Mouse (Mus musculus): ENCODE data around the gene Aplp1. TPM values are rescaled to one million over a fixed set of nuclear protein-coding genes. Genes with fewer than 3 reads are reported as not detected.

The Aplp1 gene
- 0.37 TPM for total RNA-seq (2023)

DNA sequence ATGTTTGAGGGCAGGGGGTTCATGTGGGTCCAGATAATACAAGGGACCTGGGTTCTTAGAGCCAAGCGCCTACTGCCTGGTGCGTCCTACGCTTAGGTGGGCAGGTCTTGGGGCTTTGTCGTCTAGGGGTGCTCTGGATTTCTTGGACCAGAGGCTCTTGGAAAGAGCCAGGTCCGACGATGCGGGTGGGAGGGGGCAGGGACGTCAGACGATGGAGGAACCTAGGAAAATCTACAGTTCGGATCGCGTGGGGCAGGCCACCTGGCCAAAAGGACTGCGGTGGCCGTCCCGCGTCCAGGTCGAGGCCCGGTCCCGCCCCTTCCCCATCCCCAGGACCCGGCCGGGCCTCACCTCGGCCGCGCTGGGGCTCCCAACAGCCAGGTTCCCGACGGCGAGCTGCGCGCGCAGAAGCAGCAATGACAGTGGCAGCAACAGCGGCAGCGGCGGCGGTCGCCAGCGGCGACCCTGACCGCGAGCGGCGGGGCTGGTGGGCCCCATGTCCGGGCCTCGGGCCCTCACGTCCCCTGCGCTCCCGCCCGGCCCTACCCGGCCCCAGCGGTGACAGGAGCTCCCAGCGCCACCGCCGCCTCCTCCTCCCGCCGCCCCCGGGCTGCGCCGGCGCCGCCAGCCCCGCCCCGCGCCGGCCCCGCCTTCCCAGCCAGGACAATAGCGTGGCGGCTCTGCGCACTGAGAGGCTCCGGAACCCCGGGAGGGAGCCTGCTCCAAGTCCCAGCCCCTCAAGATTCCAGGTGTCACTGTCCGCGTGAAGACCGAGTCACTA lies at the start of gene Aplp1:
Gene Aplp1 (minus strand): TSS at position 565 of the 781 bp plus-strand sequence.

DNA sequence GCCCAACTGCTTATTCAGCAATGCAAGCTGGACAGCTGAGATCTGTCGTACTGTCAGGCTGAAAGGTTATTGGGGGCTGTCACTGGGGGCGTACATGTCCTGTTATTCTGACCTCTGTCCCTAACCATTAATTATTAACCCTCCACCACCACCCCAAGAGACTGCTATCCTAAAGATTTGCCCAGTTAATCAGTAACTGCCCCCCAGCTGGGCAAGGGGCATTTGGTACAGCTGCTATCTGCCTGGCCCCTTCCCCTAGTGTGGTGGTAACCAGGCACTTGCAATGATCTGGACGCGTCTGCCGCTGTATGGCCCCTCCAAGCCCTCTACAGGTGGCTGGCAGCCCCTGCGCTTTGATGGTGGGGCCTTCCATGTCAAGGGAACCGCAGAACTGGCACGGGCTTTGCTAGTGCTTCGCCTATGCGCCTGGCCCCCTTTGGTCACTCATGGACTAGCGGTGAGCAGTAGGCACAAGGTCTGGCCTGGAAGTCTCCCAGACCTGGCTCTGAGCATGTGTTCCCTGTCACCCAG lies 48.1 kb upstream of the Aplp1 start, which contains the start of gene Prodh2:
Gene Prodh2 (plus strand): TSS at position 222 of the 531 bp plus-strand sequence.

DNA sequence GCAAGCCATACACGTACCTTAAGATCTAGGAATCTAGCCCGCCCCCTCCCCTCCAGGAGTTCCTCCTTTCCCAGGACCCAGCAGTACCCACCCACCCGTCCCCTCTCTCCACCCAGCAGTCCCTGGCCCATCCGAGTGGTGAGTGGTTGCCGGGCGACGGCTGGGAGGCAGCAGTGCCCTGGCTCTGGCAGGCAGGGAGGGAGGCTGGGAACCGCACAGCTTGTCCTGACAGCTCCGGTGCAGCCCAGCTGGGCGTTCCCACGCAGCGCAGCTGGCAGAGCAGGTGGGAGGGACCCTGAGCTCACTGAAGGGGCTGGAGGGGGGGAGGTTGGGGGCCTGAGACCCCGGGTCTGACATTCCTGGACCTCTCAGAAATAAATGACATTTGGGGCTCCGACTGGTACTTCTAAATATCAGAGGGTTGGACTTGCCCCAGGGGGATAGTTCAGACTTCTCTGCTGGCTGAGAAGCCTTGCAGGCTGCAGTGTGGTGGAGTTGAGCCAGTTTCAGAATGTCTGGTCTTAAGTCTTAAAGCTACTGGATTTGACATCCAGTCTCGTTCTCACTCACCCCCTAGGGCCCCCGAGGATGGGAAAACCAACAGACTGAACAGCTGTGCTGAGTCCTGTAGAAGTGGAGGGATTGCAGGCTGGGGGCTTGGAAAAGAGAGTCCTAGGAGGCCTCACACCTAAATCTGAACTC lies 12.4 kb upstream of the Aplp1 start, which contains the start of the genes Kirrel2 and Nphs1:
Gene Kirrel2 (minus strand): TSS at position 62 of the 702 bp plus-strand sequence.
Gene Nphs1 (plus strand): TSS at position 687 of the 702 bp plus-strand sequence.

DNA sequence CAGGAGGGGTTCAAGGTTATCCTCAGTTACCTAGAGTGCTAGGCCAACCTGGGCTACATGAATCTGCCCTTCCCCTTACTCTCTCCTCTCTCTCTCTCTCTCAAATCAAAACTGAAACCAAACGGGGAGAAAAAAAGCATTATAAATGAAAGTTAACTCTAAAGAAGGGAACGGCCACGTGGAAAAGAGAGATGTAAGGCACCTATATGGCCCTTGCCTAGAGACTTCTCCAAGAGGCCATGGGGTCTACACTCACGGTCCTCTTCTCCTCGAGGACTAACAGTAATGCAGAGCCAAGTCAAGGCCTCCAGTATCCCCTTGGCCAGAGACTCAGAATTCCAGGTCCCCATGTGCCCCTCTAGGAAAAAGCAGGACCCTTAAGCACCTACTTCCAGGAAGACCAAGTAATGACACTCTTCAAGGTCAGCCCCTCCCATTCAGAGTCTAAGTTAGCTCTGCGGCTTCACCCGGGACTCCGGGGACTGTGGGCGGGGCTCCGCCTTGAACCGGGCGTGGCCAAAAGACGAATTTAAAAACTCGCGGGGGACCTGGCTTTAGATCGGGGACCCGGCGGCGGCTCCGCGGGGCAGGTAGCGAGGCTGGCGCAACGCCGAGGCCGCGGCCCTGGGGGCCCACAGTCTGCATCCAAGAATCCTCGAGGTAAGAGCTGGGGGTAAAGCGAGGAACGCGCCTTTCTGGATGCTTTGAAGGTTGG lies 24.0 kb downstream of the Aplp1 start, which contains the start of gene Nfkbid:
Gene Nfkbid (plus strand): TSS at position 558 of the 715 bp plus-strand sequence.

DNA sequence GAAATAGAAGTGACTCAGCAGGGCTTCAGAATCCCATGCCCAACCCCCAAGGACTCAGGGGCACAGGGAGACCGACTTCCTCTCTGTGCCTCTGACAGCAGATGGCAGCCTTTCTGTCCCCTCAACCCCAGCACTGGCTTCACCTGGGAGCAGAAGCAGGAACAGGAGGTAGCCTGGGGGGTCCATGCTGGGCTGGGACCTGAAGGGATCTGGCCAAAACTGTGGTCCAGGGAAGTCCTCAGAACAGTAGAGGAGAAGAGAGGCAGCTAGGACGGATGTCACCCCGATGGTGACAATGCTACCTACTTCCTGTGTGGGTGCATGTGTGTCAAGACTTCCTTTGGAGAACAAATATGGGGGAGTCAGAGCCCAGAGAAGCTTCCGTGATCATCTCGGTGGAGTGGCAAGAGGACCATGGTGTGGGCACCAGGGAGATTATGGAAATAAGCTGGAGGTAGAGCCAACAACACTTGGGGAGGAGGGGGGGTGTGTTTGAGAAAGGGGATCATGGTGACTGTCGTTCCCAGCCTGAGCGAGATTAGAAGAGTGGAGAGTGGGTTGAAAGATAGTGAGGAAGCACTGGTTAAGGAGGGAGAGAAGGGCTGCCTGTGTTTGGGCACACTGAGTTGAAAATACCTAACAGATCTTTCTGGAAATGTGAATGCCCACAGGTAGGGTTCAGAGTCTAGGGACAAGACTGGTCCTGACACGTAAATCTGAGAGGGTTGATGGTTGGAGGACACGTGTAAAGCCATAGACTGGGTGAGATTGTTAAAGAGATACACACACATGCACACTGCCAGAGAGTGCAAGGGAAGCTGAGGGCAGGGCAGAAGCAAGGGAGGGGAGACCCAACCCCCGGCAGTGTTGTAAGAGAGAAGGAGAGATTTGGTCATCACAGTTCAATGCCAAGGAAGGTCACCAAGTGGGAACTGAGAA lies 25.5 kb downstream of the Aplp1 start, which contains the start of gene Hcst:
Gene Hcst (minus strand): TSS at position 294 of the 939 bp plus-strand sequence.

DNA sequence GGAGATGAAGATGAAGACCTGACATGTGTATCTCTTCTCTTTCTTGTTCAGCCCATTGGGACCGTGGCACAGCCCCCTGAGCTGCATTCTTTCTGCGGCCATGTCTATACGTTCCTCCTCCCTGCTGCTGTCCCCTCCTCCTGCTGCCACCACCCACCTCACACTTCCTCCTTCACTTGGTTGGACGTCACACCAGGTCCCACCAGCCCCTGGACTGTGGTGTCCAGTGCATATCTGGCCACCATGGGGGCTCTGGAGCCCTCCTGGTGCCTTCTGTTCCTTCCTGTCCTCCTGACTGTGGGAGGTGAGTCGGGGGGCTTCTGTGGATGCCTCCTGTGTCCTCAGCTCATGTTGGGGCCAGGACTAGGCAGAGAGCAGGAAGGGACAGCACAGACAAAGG lies 31.7 kb downstream of the Aplp1 start, which contains the start of gene Tyrobp:
Gene Tyrobp (plus strand): TSS at position 165 of the 400 bp plus-strand sequence.

Other genes starting within 250 kb of the Aplp1 start
- gene Capns1, start 246.7 kb downstream of the Aplp1 start, total RNA-seq (2023): 114 TPM
- gene Polr2i, start 213.6 kb downstream of the Aplp1 start, total RNA-seq (2023): 27.1 TPM
- 22.8 TPM for gene Tbcb, start 213.3 kb downstream of the Aplp1 start, total RNA-seq (2023)
- not detected for gene Ovol3, start 209.8 kb downstream of the Aplp1 start, total RNA-seq (2023)
- gene Thap8, start 165.4 kb downstream of the Aplp1 start, total RNA-seq (2023): 1.4 TPM
- gene Wdr62, start 165.1 kb downstream of the Aplp1 start, total RNA-seq (2023): 5.0 TPM
- gene Clip3, start 153.8 kb downstream of the Aplp1 start, total RNA-seq (2023): not detected
- 39.5 TPM for gene Alkbh6, start 136.8 kb downstream of the Aplp1 start, total RNA-seq (2023)
- gene Syne4, start 130.7 kb downstream of the Aplp1 start, total RNA-seq (2023): 4.1 TPM
- gene E130208F15Rik, start 123.8 kb downstream of the Aplp1 start, total RNA-seq (2023): 2.1 TPM
- 6.2 TPM for gene Sdhaf1, start 121.6 kb downstream of the Aplp1 start, total RNA-seq (2023)
- gene Lrfn3, start 82.8 kb downstream of the Aplp1 start, total RNA-seq (2023): not detected
- gene Tyrobp, start 31.8 kb downstream of the Aplp1 start, total RNA-seq (2023): 21.2 TPM
- 181 TPM for gene Hcst, start 25.7 kb downstream of the Aplp1 start, total RNA-seq (2023)
- 60.6 TPM for gene Nfkbid, start 23.8 kb downstream of the Aplp1 start, total RNA-seq (2023)
- gene Kirrel2, start 12.2 kb upstream of the Aplp1 start, total RNA-seq (2023): not detected
- not detected for gene Nphs1, start 12.8 kb upstream of the Aplp1 start, total RNA-seq (2023)
- not detected for gene Prodh2, start 48.1 kb upstream of the Aplp1 start, total RNA-seq (2023)
- gene Arhgap33, start 89.5 kb upstream of the Aplp1 start, total RNA-seq (2023): 7.0 TPM
- 4.1 TPM for gene Hspb6, start 106.6 kb upstream of the Aplp1 start, total RNA-seq (2023)
- gene Proser3, start 106.8 kb upstream of the Aplp1 start, total RNA-seq (2023): 11.5 TPM
- gene Lin37, start 114.3 kb upstream of the Aplp1 start, total RNA-seq (2023): 39.9 TPM
- 77.5 TPM for gene U2af1l4, start 117.8 kb upstream of the Aplp1 start, total RNA-seq (2023)
- 30.1 TPM for gene Gm49396, start 117.8 kb upstream of the Aplp1 start, total RNA-seq (2023)
- gene Psenen, start 118.1 kb upstream of the Aplp1 start, total RNA-seq (2023): 104 TPM
- gene Igflr1, start 119.9 kb upstream of the Aplp1 start, total RNA-seq (2023): 48.2 TPM
- gene Kmt2b, start 143.2 kb upstream of the Aplp1 start, total RNA-seq (2023): 106 TPM
- not detected for gene Zbtb32, start 153.4 kb upstream of the Aplp1 start, total RNA-seq (2023)
- 0.49 TPM for gene Upk1a, start 167.3 kb upstream of the Aplp1 start, total RNA-seq (2023)
- 185 TPM for gene Cox6b1, start 180.6 kb upstream of the Aplp1 start, total RNA-seq (2023)
- gene Etv2, start 190.3 kb upstream of the Aplp1 start, total RNA-seq (2023): not detected
- gene Rbm42, start 204.8 kb upstream of the Aplp1 start, total RNA-seq (2023): 91.5 TPM
- 37.6 TPM for gene Haus5, start 219.5 kb upstream of the Aplp1 start, total RNA-seq (2023)
- gene Pmis2, start 226.1 kb upstream of the Aplp1 start, total RNA-seq (2023): not detected

Measured in CD8-positive naive resting alpha-beta T cell, adult 57 days (primary cell).